Mouse (Mus musculus): ENCODE measurements around the gene Rdh12.
A peak's percentile ranks its signal among the peaks of the same experiment; 100 is the strongest.
"Not testable (repeated sequence)": the region's sequence is repeated elsewhere in the genome, so short reads cannot be mapped to it uniquely, and the experiment has no call there.

The Rdh12 gene

DNA sequence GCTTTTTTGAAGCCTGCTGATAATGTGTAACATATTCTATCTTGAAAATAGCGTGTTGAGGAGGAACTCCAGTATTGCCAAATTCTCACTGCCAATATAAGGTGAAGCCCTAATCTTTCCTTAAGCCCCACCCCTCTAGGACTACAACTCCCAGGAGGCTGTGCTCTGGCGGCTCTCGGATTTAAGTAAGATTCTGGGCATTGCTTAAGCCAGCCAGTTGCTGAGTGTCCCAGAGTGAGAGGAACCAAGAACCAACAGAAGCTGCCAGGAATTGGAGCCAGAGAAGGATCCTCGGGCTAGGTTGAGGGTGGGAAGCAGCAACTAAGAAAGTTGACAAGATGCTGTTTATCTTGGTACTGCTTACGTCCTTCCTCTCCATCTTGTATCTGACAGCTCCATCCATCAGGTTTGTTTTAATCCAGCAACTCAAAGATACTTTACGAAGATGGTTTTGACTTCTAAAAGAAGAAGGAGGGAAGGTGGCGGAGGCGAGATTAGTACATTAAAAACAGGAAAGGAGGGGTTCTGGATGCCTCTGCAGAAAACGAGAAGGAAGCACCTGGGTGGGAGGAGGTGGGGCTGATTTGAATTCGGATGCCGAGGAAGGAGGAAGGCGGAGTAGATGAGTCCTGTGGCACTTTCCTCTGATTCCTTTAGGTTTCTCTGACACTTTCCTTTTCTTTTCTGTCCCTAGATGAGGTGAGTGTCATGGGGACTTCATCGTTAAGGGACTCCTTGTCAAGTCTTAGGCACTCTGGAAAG lies at the start of gene Rdh12:
Gene Rdh12, plus strand, starts transcription at position 212 of the 762 bp plus-strand sequence.
- peak; percentile 23 for DNase-seq (ENCODE audit: low read depth, low spot score)

DNA sequence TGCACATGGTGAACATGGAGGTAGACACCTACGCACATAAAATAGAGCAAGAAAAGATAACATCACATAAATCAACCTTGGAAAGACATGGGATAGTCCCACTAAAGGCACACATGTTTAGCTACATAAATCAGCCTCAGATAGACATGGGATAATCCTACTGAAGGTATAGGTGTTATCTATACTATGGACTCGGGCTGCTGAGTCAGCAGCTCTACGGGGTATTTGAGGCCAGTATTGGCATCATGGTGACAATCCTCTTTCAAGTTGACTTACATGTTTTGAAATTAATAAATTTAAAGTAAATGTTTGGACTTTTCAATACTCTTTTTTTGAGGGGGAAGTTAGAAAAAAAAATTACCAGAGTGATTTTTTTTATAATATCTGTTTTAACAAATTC lies 45.8 kb upstream of the Rdh12 start:
- DNase-seq (ENCODE audit: low read depth, low spot score), result no peak

DNA sequence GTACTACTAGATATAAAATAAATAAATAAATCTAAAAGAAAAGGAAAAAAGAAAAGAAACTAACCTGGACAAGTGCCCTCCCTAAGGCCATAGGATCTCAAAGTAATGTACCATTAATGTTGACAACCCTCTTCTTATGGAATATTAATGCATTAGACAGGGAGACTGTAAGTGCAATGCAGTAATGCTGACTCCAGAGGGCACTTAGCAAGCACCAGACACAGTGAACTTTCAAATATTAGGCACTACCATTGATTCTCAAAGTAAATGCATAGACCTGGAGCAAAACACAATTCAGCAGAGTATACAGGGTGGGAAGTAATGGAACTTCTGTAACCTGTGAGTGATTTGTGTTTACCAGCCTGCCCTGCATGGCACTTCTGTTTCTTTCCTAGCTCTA lies 39.5 kb upstream of the Rdh12 start:
- DNase-seq (ENCODE audit: low read depth, low spot score), result peak; percentile 24

DNA sequence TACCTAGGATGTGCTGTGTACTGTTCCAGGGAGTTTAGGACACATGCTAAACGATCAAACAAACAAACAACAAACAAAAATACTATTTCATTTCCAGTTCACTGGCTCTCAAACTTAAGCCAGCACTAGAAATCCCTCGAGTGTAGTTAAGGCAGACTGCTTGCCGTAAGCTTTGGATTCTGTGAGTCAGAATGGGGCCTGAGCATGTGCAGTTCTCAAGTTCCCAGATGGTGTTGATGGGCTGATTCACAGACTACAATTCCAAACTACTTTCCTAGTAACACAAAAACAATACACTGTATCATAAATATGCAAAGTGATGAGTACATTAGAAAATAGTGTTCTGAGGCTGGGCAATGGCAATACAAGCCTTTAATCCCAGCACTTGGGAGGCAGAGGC lies 38.3 kb upstream of the Rdh12 start:
- DNase-seq (ENCODE audit: low read depth, low spot score), result peak; percentile 63

DNA sequence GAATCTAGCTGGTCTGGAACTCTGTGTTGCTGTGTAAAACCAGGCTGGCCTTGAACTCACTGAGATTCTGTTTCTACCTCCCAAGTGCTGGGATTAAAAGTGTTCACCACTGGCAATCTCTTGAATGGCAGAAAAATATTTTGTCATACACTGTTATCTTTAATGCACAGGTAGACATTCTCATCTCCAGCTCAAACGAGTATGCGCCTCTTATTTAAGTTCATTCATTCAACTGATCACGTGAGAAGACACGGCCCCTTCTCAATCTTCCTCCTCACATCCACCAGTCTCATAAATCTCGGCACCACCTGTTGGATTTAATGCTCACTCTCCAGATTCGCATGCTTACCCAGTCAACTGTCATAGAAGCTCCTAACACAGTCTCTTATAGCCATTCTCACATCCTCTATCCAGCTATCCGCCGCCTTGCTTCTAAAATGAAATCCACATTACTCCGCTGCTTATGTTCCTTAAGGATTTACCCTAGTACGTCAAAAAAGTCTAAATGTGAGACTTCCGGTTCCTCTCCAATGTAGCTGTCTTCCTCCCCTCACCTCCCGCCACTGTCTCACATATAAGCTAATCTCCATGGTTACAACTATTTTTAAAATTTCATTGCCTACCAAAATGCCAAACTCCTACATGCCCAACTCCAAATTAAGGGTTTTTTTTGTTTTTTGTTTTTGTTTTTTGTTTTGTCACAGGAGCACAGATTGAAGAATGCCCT lies 37.3 kb upstream of the Rdh12 start:
- DNase-seq (ENCODE audit: low read depth, low spot score), result no peak

DNA sequence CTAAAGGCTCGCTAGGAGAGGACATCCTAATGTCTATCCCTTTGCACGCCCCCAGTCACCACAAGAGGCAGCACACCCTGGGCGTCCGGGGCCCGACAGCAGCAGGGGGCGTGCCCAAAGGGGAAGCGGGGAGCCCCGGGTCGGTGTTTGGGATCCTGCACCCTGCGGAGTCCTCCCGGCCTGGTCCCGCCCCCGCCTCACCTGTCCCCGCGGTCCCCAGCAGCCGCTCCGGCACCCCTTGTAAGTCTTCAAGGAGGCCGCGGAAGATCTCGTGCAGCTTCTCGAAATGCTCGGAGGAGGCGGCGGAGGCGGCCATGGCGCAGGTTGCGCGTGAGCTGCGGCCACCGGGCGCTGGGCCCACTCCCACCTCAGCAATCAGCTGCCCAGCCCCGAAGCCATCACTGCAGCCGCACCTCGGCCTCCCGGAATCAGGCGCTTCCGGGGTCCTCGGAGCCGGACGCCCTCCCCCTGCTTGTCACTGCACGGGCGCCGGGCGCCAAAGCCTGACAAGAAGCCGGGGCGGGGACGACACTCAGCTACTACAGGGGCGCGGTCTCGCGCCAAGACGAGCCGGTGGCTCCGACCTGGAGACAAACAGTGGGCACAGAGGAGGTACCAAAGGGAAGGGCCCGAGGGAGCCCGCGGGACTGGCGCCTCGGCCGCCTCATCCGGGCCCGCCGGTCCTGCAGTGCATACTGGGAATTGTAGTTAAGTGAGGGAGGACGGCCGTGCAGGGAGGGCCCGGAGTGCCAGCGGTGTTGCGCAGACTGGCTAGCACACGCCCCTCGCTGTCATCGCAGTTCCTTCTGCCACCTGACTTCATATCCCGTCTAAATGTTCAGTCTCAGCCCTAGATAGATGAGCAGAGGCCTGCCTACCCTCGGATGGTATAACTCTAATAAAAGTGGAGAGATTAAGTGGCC lies 36.4 kb upstream of the Rdh12 start, which contains the start of gene Vti1b:
Gene Vti1b, minus strand, starts transcription at position 649 of the 923 bp plus-strand sequence.
- DNase-seq (ENCODE audit: low read depth, low spot score), result peak; percentile 90

DNA sequence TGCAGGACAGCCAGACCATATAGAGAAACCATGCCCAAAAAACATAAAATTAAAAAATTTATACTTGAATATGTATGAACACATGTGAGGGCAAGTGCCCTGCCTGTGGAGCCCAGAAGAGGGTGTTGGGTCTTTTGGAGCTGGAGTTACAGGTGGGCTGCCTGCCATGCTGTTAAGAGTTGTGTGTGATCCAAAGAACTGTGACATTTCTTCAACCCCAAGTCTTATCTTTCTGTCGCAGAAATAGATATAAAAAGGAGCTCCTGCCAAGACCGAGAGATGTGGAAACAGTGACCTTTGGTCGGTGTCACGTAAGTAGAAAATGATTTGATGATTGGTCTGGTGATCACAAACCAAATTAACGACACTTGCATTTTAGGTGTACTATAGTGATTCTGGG lies 35.0 kb upstream of the Rdh12 start:
- no peak for DNase-seq (ENCODE audit: low read depth, low spot score)

DNA sequence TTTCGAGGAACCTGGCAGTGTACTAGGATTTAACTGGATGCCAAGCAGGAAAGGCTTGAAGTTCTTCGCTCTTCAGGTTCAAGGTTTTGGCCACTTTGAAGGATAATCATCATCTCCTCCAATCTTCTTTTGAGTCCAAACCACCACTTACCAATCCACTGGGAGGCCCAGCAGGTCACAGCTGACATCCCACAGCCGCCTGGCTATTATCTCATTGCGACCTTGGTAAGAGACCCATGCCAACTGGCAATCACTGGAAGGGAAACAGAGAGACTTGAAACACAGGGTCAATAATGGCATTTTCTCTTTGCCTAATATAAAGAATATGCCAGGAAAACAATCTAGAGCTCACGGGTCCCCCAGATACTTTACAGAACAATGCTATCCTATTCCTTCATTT lies 32.7 kb upstream of the Rdh12 start:
- no peak for DNase-seq (ENCODE audit: low read depth, low spot score)

DNA sequence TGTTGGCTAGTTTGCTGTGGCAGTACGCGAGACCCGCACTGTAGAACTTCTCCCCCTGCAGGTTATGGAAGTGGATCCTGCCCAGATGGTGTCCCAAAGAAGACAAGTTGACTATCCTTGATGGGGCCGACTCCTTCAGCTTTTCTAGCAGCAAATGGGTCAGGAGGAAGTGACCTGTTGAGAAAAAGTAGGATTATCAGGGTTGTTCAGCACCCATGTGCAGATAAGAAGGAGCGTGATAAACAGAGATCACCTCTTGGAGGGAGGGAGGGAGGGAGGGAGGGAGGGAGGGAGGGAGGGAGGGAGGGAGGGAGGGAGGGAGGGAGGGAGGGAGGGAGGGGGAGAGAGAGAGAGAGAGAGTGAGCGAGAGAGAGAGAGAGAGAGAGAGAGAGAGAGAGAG lies 23.6 kb upstream of the Rdh12 start:
- DNase-seq (ENCODE audit: low read depth, low spot score), result not testable (repeated sequence)

DNA sequence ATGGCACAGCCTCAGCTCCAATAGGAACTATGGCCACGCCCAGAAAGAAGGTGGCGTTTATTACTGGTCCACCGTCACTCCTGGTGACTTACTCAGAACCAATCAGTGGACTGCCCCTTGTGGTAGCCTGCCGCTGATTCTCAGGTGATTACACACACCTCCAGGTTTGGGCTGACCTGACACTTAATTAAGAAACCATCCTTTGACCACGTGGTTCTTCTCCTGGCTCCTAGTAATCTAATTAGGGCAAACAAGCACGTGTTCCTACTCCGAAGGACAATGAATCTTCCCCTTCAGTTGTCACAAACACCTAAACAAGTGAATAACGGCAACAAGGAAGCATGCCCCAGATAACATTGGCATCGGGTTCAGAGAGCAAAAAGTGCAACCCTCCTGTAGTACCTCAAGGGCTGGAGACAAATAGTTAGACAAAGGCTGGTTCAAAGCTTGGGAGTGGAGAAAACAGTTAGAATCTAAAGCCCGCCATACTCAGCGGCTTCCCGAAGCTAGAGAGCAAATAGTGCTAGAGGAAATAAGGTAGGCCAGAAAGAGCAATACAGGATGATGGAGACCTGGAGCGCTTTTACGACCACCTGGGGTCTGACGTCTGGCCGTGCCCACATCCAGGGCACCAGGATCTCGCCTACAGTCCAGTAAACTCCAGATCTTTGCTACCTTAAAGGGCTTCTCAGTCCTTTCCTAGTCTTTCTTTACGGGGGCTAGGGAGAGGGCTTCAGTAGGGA lies 17.6 kb upstream of the Rdh12 start:
- peak; percentile 95 for DNase-seq (ENCODE audit: low read depth, low spot score)

DNA sequence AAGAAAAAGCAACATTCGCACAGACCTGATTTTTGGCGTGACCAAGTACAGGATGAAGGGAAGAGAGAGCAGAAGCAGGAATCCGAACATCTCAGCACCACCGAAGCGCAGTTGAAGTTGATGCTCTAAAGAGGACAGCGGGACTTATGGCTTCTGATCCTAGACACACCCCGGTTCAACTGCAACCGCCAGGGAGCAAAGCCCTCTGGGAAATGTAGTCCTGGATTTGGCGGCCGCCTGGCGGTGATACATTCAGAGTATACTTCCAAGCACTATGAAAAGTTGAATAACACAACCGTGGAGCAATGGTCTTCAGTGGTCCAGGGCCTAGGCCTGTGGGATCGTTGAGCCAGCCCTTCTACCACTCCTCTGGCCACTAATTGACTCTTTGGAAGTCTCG lies 17.0 kb upstream of the Rdh12 start:
- DNase-seq (ENCODE audit: low read depth, low spot score), result peak; percentile 94

DNA sequence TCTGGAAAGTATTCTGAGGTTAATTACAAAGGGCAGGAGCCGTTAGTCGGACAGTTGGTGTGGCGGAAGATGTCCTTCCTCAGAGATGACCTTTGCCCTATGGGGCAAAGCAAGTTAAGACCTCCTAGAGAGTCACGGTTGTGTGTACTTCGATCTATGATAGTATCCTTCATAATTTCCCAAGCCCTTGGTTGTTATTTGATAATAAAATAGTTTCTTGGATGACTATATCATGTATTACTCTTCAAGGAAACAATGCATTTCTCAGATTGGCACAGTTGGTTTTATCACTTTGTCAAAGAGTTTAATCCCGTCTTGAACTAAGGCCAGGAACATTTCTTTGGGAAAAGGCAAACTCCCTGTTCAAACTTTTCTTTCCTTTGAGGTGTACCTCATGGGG lies 16.5 kb upstream of the Rdh12 start, which contains the start of gene Rdh11:
Gene Rdh11, minus strand, starts transcription at position 101 of the 400 bp plus-strand sequence.
- DNase-seq (ENCODE audit: low read depth, low spot score), result no peak

DNA sequence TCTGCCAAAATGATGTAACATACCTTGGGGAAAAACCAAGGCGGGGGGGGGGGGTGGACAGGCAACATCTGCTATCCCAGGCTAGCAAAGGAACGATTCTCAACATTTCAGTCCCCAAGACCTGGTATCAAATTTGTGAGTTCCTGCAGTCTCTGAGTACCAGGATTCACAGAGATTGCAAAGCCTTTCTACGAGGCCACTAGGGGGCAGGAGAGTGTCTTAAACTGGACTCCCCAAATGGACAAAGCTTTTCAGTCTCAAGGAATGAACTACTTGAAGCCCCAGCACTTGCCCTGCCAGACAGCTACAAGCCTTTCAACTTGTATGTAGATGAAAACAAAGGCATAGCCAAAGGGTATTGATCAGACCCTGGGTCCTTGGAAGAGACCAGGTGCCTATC lies 15.3 kb upstream of the Rdh12 start:
- DNase-seq (ENCODE audit: low read depth, low spot score), result peak; percentile 91

DNA sequence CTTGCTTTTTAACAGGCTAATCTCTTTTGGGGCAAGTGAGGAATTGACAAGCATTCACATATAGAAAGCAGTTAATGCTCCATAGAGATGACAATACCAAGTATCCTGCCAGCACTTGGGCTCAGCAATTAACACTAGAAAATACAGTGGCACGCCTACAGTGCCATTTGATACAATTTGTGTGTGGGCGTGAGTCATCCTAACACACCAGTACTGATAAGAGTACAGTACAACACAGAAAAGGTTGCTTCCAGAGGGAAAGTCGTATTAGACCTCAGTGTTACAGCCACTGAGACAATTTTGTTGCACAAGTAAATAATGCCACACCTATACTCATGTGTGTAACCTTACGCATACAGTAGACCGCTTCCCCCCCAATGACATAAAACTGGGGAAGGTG lies 11.6 kb upstream of the Rdh12 start:
- DNase-seq (ENCODE audit: low read depth, low spot score), result no peak

DNA sequence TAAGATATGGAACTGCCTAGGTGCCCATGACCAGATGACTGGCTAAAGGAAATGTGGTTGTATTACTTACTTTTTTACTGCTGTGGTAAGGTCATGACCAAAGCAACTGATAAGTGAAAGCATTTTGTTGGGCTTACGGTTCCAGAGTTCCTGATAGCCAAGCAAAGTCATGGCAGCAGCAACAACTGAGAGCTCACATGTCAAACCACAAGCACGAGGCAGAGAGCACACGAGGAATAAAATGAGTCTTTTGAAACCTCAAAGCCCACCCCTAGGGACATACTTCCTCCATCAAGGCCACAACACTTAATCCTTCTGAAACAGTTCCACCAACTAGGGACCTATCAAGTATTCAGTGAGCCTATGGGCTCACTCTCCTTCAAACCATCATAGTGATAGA lies 6.8 kb upstream of the Rdh12 start:
- no peak for DNase-seq (ENCODE audit: low read depth, low spot score)

DNA sequence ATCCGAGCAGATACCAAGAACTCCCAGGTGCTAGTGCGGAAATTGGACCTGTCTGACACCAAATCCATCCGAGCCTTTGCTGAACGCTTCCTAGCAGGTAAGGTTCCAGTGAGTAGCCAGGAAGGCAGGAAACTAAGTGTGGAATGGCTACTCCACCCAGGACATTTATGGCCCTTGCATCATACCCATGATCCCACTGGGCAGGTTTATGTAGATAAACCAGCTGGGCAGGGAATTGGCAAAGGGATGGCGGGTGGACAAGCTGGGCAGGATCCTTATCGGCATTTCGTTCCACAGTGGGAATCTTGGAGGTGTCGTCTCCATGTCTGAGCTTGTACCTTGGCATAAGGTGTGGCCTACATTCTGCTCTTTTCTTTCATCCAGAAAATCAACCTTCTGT lies 2.7 kb downstream of the Rdh12 start:
- DNase-seq (ENCODE audit: low read depth, low spot score), result no peak

DNA sequence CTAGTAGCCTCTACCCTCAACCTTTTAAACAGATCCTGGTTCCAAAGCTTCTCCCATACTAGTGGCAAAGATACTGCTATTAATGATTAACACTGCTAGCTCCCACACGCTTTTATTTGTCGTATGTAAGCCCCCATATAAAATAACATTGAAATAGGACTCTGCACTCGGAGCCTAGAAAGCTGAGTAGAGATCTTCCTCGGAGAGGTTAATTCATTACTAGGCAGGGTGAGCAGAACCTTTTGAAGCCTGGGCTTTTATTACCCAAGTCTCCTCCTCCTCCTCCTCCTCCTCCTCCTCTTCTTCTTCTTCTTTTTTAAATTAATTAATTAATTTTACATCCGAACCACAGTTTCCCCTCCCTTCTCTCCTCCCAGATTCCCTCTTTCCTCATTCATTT lies 8.8 kb downstream of the Rdh12 start:
- DNase-seq (ENCODE audit: low read depth, low spot score), result no peak

DNA sequence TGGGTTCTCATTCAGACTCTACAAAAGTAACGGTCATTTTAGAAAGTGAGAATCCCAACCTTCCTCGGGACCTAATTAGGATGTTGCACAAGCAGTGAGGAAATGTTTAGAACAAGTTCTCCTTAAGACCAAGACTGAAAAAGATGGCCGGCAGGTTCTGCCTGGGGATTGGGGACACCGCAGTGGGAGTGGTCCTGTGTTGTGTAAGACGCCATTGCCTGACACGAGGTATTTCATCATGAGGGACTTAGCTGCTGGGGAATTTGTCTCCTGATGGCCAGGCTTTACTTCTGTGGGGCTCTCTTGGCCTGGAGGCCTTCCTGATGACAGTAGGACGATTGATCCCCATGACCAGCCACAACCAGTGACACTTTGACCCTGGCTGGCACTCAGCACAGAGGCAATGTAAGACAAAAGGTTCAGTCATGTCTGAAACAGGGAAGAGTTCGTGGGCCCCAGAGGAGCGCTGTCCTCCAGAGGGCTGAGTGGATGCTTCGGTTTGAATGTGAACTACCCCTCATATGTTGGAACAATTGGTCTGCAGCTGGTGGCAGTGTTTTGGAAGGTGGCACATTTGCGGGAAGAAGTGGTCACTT lies 26.9 kb downstream of the Rdh12 start:
- no peak for DNase-seq (ENCODE audit: low read depth, low spot score)

DNA sequence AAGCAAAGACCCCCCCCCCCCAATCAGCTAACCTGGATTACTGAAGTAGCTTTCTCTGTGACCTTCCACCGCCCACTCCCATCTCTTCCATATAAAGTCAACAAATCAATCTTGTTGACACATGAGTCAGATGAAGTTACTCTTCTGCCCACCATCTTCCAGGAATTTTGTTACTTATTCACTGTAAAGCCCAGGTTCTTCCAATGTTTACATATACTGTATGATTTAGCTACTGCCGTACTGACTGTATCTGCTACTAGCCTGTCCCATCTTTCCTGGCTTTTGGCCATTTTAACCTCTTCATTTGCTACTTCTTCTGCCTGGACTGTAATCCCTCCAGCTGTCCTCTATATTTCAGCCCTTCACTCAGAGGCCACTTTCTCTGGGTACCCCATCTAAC lies 33.3 kb downstream of the Rdh12 start:
- DNase-seq (ENCODE audit: low read depth, low spot score), result peak; percentile 25

DNA sequence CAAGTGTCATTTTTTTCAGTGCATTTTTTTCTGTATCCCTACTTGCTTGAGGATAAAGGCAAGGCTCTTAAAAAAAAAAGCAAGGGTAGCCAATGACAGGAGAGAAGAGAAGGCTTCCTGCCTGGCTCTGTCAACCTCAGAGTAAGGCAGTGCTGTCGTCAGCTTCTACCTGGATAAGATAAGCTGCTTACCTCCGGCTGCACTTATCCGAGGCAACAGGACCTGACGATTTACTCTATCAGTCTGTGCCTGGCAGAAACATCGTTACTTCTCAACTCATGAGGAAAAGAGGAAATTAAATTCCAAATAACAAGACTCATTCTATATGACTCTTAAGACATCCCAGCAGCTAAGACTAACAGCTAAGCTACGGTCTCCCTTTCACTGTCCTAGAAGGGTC lies 34.2 kb downstream of the Rdh12 start:
- DNase-seq (ENCODE audit: low read depth, low spot score), result no peak

DNA sequence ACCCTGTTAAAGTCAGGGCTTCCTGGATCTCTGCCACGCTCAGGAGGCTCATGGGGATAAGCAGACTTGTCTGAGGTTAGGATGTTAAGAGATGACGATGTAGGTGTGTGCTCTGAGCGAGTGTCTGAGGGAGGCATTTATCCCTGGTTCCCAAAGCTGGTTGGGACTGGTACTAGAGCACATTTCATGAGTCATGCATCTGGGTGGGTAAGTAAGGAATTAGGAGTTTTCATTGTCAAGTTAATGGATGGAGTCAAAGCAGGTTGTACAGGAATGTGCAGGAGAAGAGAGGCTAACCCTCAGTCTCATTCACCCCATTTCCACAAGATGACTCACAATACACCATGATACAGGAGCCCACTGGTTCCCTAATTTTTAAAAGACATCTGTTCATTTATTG lies 39.4 kb downstream of the Rdh12 start:
- no peak for DNase-seq (ENCODE audit: low read depth, low spot score)
